Mouse (Mus musculus): Measurements from ENCODE around the gene Iffo1.

DNA sequence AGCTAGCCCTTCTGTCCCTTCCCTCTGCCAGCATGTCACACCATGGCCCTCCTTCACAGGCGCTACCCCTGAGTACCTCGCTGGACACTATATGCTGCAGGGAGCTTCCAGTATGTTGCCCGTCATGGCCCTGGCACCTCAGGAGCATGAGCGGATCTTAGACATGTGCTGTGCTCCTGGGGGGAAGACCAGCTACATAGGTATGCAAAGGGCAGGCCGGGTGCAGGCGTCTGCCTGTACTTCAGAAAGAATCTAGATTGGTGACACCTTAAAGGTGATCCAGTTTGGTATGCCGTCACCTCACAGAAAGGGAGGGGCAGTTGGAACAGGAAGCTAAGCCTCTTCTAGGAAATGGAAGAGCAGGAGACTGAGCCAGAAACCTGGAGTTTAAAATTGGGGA lies 5.3 kb upstream of the Iffo1 start:
- TF ChIP-seq CTCF (IDR thresholded peaks at IDR 0.05; ENCODE audit: control insufficient read depth, insufficient read depth, low read length), result no peak
- no peak for TF ChIP-seq POLR2A (IDR thresholded peaks at IDR 0.05; ENCODE audit: borderline replicate concordance, control insufficient read depth, low read depth, low read length)

Measured in bone marrow, adult 2 months (tissue).